Mouse (Mus musculus): Measurements from ENCODE around the gene Fcgr3. TPM values are rescaled to one million over a fixed set of nuclear protein-coding genes. Genes with fewer than 3 reads are reported as not detected.

Fcgr3 gene
- polyA plus RNA-seq, 1 experiment from 2014 or later = 3.3 TPM

DNA sequence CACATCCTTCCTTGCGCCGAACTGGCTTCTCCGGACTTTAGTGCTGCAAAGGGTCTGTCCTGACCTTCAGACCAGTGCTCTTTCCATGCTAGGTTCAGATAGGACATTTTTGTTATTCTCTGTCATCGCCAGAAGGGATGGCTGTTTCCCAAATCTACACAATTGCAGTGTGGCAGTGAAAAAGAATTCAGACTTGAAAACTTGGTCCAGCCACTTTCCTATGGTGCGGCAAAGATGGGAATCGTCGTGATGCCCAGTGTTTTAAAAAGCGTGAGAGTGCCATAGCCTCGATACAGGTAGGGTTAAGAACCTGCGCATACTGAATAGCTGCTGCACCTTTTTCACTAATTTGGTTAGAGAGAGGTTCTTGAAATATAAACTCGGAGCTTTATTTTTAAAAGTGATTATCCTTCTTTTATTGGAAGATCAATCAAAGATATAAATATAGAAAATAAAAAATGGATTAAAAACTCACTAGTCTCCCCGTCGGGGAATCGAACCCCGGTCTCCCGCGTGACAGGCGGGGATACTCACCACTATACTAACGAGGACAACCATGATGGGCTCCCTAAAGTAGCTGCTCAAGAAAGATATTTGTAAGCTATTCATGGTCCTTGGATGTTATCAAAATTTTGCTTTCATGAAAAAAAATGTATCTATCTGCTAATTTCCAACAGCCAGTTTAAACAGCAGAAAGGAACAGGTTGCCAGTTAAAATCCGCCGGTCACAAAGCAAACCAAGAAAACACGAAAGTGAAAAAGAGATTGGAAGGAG lies 28.0 kb downstream of the Fcgr3 start:
- Histone ChIP-seq H3K4me1 (peaks cover 21% of the 10 kb centered on the region), H3K9me3 (replicated peaks) (no peaks in the 10 kb centered on the region), H3K27ac (no peak overlapping the region), H3K36me3 (no peaks in the 10 kb centered on the region), H3K4me3 (peak overlapping the region; percentile 88), H3K27me3 (ENCODE audit: low read depth, poor library complexity, severe bottlenecking) (peaks cover 40% of the 10 kb centered on the region)
- WGBS = 4% methylated on average over 22 of the region's 22 CpGs
- peak; percentile 60 for DNase-seq (ENCODE audit: low spot score)

DNA sequence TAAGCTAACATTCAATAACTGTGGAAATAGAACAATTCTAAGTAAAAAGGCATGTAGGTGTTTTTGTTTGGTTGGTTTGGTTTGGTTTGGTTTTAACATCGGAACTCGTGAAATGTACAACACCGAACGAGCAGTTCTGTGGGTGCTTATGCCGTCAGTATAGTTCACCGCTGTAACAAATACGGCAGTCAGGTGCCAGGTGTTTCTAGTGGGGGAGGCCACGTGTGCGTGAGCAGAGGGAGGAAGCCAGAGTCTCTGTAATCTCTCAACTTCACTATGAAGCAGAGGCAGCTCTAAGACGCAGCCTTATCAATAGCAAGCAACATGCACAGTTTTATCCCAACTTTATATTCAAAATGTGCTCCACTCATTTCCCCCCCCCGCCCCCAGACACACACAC lies 29.1 kb downstream of the Fcgr3 start:
- DNase-seq (ENCODE audit: low spot score) = no peak
- Histone ChIP-seq H3K27me3 (ENCODE audit: low read depth, poor library complexity, severe bottlenecking) (peaks cover 51% of the 10 kb centered on the region), H3K36me3 (no peaks in the 10 kb centered on the region), H3K4me3 (no peak overlapping the region), H3K27ac (no peak overlapping the region), H3K9me3 (replicated peaks) (no peaks in the 10 kb centered on the region), H3K4me1 (peaks cover 21% of the 10 kb centered on the region)
- WGBS = 59% methylated on average over 11 of the region's 11 CpGs

DNA sequence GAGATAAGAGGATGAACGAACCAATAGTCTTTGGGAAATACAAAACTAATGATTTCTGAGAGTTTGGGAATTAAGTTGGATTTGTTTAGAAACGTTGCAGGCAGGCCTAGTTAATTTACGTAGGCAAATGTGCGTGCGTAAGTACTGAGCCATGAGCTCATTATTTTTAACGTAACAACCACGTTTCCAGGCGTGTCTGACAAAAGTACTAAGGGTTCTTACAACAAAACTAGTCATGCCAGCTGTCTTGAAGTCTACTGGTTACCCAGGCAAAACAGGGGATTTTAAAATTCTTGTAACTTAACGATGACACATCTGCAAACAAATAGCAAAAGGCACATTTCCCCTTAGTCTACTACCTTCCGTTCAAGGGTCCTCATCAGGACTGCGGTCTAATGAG lies 30.5 kb downstream of the Fcgr3 start:
- no peak for DNase-seq (ENCODE audit: low spot score)
- Histone ChIP-seq H3K9me3 (replicated peaks) (no peaks in the 10 kb centered on the region), H3K27me3 (ENCODE audit: low read depth, poor library complexity, severe bottlenecking) (peaks cover 66% of the 10 kb centered on the region), H3K4me3 (peak overlapping the region; percentile 60), H3K27ac (no peak overlapping the region), H3K4me1 (peaks cover 21% of the 10 kb centered on the region), H3K36me3 (no peaks in the 10 kb centered on the region)
- WGBS = 10% methylated on average over 11 of the region's 11 CpGs

GRCm38 (mm10) chr1:171033756-171034155 lies 31.0 kb downstream of the Fcgr3 start:
- Histone ChIP-seq H3K9me3 (replicated peaks) (no peaks in the 10 kb centered on the region), H3K27me3 (ENCODE audit: low read depth, poor library complexity, severe bottlenecking) (peaks cover 69% of the 10 kb centered on the region), H3K36me3 (no peaks in the 10 kb centered on the region), H3K4me3 (peak overlapping the region; percentile 60), H3K4me1 (peaks cover 21% of the 10 kb centered on the region), H3K27ac (no peak overlapping the region)
- under 1% methylated on average over 20 of the region's 20 CpGs for WGBS
- peak; percentile 89 for DNase-seq (ENCODE audit: low spot score)

- Histone ChIP-seq H3K9me3 (replicated peaks) (no peaks in the 10 kb centered on the region), H3K4me3 (peak overlapping the region; percentile 60), H3K36me3 (no peaks in the 10 kb centered on the region), H3K4me1 (peaks cover 21% of the 10 kb centered on the region), H3K27ac (no peak overlapping the region), H3K27me3 (ENCODE audit: low read depth, poor library complexity, severe bottlenecking) (peaks cover 69% of the 10 kb centered on the region)
- WGBS = under 1% methylated on average over 16 of the region's 16 CpGs
- no peak for DNase-seq (ENCODE audit: low spot score)
Measured at GRCm38 (mm10) chr1:171033196-171033595, 31.5 kb downstream of the Fcgr3 start.

GRCm38 (mm10) chr1:171032691-171033090 lies 32.0 kb downstream of the Fcgr3 start:
- H3K36me3 ChIP-seq = no peaks in the 10 kb centered on the region
- peaks cover 21% of the 10 kb centered on the region for H3K4me1 ChIP-seq
- peak overlapping the region; percentile 60 for H3K4me3 ChIP-seq
- no peak overlapping the region for H3K27ac ChIP-seq
- DNase-seq (ENCODE audit: low spot score) = no peak
- H3K27me3 ChIP-seq (ENCODE audit: low read depth, poor library complexity, severe bottlenecking) = peaks cover 69% of the 10 kb centered on the region
- H3K9me3 ChIP-seq (replicated peaks) = no peaks in the 10 kb centered on the region
- WGBS = 6% methylated on average over 10 of the region's 10 CpGs

- H3K4me3 ChIP-seq = no peak overlapping the region
- peaks cover 69% of the 10 kb centered on the region for H3K27me3 ChIP-seq (ENCODE audit: low read depth, poor library complexity, severe bottlenecking)
- peaks cover 21% of the 10 kb centered on the region for H3K4me1 ChIP-seq
Measured at GRCm38 (mm10) chr1:171031752-171032151, 33.0 kb downstream of the Fcgr3 start.

DNA sequence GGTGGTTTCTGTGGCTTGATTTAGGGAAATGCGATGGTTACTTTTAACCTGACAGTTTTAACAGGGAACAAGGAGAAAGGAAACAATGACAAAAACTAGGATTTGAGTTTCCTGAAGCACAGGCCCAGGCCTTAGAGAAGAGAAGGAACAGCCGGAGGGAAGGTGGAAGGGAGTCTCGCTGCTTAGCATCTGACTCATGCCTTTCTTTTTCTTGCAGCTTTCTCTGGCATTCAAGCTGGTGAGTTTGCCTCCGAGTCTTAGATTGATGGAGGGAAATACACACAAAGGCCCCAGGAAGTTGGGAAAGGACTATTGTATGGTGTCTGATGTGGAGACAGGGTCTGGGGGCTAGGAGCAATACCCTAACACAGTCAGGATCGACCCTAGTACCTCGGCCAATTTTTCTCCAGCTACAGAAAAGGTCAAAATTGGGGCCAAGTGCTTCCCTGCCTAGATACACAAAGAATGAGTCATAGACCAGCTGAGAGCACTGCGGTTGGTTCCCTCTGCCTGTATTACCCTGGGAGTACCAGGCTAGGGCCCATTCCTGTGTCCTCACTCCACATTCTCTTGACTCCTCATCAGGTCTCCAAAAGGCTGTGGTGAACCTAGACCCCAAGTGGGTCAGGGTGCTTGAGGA lies 45.3 kb downstream of the Fcgr3 start:
- Histone ChIP-seq H3K4me3 (no peak overlapping the region), H3K9me3 (replicated peaks) (no peaks in the 10 kb centered on the region), H3K4me1 (no peaks in the 10 kb centered on the region), H3K27ac (no peak overlapping the region), H3K36me3 (no peaks in the 10 kb centered on the region), H3K27me3 (ENCODE audit: low read depth, poor library complexity, severe bottlenecking) (no peaks in the 10 kb centered on the region)
- 83% methylated on average over 7 of the region's 7 CpGs for WGBS
- DNase-seq (ENCODE audit: low spot score) = no peak

More at GRCm38 (mm10) chr1:171031752-171032151, 33.0 kb downstream of the Fcgr3 start:
- 92% methylated on average over 3 of the region's 3 CpGs for WGBS
- H3K9me3 ChIP-seq (replicated peaks) = no peaks in the 10 kb centered on the region
- H3K27ac ChIP-seq = no peak overlapping the region
- no peaks in the 10 kb centered on the region for H3K36me3 ChIP-seq
- DNase-seq (ENCODE audit: low spot score) = no peak

- Histone ChIP-seq H3K36me3 (no peaks in the 10 kb centered on the region), H3K9me3 (replicated peaks) (no peaks in the 10 kb centered on the region), H3K4me1 (no peaks in the 10 kb centered on the region), H3K27ac (no peak within 1 kb of the TSS), H3K27me3 (ENCODE audit: low read depth, poor library complexity, severe bottlenecking) (no peaks in the 10 kb centered on the region), H3K4me3 (no peak within 1 kb of the TSS)
- 83% methylated on average over 2 of the region's 2 CpGs for WGBS
- DNase-seq (ENCODE audit: low spot score) = no peak
Measured at GRCm38 (mm10) chr1:171018737-171019136, 46.0 kb downstream of the Fcgr3 start, which contains the start of gene Fcgr4. Gene Fcgr4 (plus strand): TSS chr1:171018920.

DNA sequence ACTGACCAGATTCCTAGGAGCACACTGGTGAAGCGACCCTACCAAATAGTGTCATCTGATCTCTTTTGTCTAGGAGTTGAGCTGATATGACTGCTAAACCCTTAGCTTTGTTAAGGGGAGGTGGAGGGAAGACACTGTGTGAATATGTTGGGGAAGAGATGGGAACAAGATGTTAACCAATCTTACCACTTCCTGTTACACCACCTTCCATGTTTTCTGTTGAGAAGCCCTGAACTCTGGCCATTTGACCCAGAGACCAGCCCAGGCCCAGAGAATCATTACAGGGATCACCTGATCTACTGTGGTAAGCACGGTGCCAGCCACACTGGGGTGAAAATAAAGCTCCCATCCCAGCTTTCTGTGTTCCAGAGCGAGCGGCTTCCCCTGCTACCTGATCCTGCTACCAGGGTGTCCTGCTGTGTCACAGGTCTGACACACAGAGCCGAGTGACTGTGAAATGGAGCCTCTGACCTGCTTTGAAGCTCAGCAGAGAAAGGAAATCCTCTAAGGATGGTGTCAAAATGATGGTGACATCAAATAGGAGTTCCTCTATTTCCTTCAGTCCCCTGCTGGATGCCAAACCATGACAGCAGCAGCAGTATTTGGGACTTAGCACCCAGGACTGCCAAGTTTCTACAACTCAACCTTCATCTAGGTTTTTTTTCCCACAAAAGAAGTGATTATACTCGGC lies 47.1 kb downstream of the Fcgr3 start:
- no peak for DNase-seq (ENCODE audit: low spot score)
- Histone ChIP-seq H3K4me1 (no peaks in the 10 kb centered on the region), H3K36me3 (no peaks in the 10 kb centered on the region), H3K4me3 (no peak overlapping the region), H3K27ac (no peak overlapping the region), H3K9me3 (replicated peaks) (no peaks in the 10 kb centered on the region), H3K27me3 (ENCODE audit: low read depth, poor library complexity, severe bottlenecking) (no peaks in the 10 kb centered on the region)
- WGBS = 42% methylated on average over 6 of the region's 6 CpGs

GRCm38 (mm10) chr1:171016676-171017356 lies 47.9 kb downstream of the Fcgr3 start:
- Histone ChIP-seq H3K9me3 (replicated peaks) (no peaks in the 10 kb centered on the region), H3K4me3 (no peak overlapping the region), H3K27ac (no peak overlapping the region), H3K4me1 (no peaks in the 10 kb centered on the region), H3K27me3 (ENCODE audit: low read depth, poor library complexity, severe bottlenecking) (no peaks in the 10 kb centered on the region), H3K36me3 (no peaks in the 10 kb centered on the region)
- DNase-seq (ENCODE audit: low spot score) = no peak
- WGBS = 84% methylated on average over 6 of the region's 6 CpGs

- no peak for DNase-seq (ENCODE audit: low spot score)
- H3K27ac ChIP-seq = no peak overlapping the region
- no peaks in the 10 kb centered on the region for H3K36me3 ChIP-seq
- no peak overlapping the region for H3K4me3 ChIP-seq
- no peaks in the 10 kb centered on the region for H3K4me1 ChIP-seq
- no peaks in the 10 kb centered on the region for H3K9me3 ChIP-seq (replicated peaks)
- no peaks in the 10 kb centered on the region for H3K27me3 ChIP-seq (ENCODE audit: low read depth, poor library complexity, severe bottlenecking)
- 80% methylated on average over 4 of the region's 4 CpGs for WGBS
Measured at GRCm38 (mm10) chr1:171011733-171012132, 53.0 kb downstream of the Fcgr3 start.

Data from limb, embryonic 10.5 days (tissue).